Mouse (Mus musculus) kidney, adult 2 months (tissue): ENCODE measurements around the gene Plk3.

Experiments used
- CTCF ChIP-seq: fragments of 200-500 bp; conservative IDR thresholded peaks from 2 replicates; pipeline ENCODE4 v1.5.1; 2011; ENCODE audit warnings: low read depth, mild to moderate bottlenecking, control low read depth, low read length, moderate library complexity, mixed read lengths; ENCODE audit not compliant: insufficient read depth, insufficient read length
- POLR2A ChIP-seq: fragments of 200-500 bp; IDR thresholded peaks from one replicate; pipeline ENCODE4 v1.6.1; 2011; ENCODE audit warnings: low read depth, low read length, control low read depth

DNA sequence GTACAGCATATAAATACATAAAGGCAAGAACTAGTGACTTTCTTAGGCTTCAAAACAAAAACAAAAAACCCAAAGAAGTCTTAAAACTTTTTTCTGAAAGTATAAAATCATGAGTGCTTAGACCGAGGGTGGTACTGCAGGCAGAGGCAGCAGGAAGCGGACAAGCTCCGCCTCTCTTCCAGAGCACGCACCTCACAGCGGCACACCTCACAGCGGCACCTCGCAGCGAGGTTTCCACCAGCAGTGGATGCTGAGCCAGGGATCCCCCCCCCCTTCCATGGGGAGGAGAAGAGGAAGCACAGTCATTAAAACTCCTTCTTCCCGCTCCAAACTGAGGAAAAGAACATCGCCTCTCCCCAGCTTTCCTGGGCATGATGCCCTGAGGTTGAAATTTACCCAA is 25.9 kb upstream of the Plk3 start:
- no peak for TF ChIP-seq POLR2A
- TF ChIP-seq CTCF = no peak
